Mouse (Mus musculus) intestine, embryonic 15.5 days (tissue): ENCODE measurements around the gene Gm17657. TPM values are rescaled to one million over a fixed set of nuclear protein-coding genes. Genes with fewer than 3 reads are reported as not detected.
A peak's percentile ranks its signal among the peaks of the same experiment; 100 is the strongest.
"Not testable (repeated sequence)": the region's sequence is repeated elsewhere in the genome, so short reads cannot be mapped to it uniquely, and the experiment has no call there.

ENCODE experiments used
- ATAC-seq: fragments of 200-750 bp; cut with Nextera tagmentation; 2 replicates; pipeline ENCODE4 v1.8.0; 2017; ENCODE audit warnings: moderate TSS enrichment, moderate library complexity
- H3K27ac ChIP-seq: fragments of 300-500 bp; sonication (generic); 2 replicates; pipeline ENCODE4 v1.5.1; 2015; ENCODE audit warnings: mild to moderate bottlenecking, inconsistent platforms
- H3K27me3 ChIP-seq: fragments of 300-500 bp; sonication (generic); replicated peaks from 2 replicates; pipeline ENCODE4 v1.6.1; 2015; ENCODE audit warnings: inconsistent platforms
- H3K36me3 ChIP-seq: fragments of 300-500 bp; sonication (generic); 2 replicates; pipeline ENCODE4 v1.6.1; 2015; ENCODE audit warnings: inconsistent platforms
- H3K4me1 ChIP-seq: fragments of 300-500 bp; sonication (generic); replicated peaks from 2 replicates; pipeline ENCODE4 v1.6.1; 2015; ENCODE audit warnings: inconsistent platforms
- H3K4me2 ChIP-seq: fragments of 300-500 bp; sonication (generic); replicated peaks from 2 replicates; pipeline ENCODE4 v1.6.1; 2015; ENCODE audit warnings: mild to moderate bottlenecking, inconsistent platforms
- H3K4me3 ChIP-seq: fragments of 300-500 bp; sonication (generic); replicated peaks from 2 replicates; pipeline ENCODE4 v1.5.1; 2015; ENCODE audit warnings: inconsistent platforms
- H3K9ac ChIP-seq: fragments of 300-500 bp; sonication (generic); 2 replicates; pipeline ENCODE4 v1.6.1; 2015; ENCODE audit warnings: inconsistent platforms
- H3K9me3 ChIP-seq: fragments of 300-500 bp; sonication (generic); 2 replicates; pipeline ENCODE4 v1.6.1; 2016; ENCODE audit warnings: inconsistent platforms
- WGBS: fragments of 180-500 bp; shearing (Covaris S2); methylation state at CpG from one replicate; pipeline ENCODE4 v1.1.7; 2015; 5-methylcytosine and 5-hydroxymethylcytosine counted together
- polyA plus RNA-seq: library from polyadenylated mRNA; unstranded; fragments of >200 nt; fragmentation: Nextera tagmentation; extraction: Ambion mirVana; gene quantifications from 2 replicates; pipeline ENCODE4 v1.2.1, GENCODE M21; 2015

Gm17657 gene
- polyA plus RNA-seq, 1 experiment from 2014 or later, result not detected

DNA sequence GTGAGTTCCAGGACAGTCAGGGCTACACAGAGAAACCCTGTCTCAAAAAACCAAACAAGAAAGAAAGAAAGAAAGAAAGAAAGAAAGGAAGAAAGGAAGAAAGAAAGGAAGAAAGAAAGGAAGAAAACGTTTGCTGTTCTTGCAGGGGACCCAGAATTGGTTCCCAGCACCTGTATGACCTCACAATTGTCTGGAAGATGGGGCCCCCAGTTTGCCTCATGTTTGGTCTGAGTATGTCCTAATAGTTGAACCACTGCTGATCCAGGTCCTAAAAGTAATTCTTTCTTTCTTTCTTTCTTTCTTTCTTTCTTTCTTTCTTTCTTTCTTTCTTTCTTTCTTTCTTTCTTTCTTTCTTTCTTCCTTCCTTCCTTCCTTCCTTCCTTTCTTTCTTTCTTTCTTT is 52.0 kb downstream of the Gm17657 start:
- not testable (repeated sequence) for H3K4me3 ChIP-seq, H3K27me3 ChIP-seq, H3K9ac ChIP-seq, H3K9me3 ChIP-seq, H3K36me3 ChIP-seq, ATAC-seq, H3K27ac ChIP-seq, H3K4me2 ChIP-seq
- peaks cover 13% of the 10 kb centered on the region for H3K4me1 ChIP-seq
- 60% methylated on average over 1 of the region's 1 CpGs for WGBS

- Histone ChIP-seq H3K9me3 (no peaks in the 10 kb centered on the region), H3K27me3 (no peaks in the 10 kb centered on the region), H3K4me3 (no peak overlapping the region), H3K4me1 (peaks cover 13% of the 10 kb centered on the region), H3K36me3 (peaks cover 5% of the 10 kb centered on the region; the same call in 1 of the 2 replicates), H3K4me2 (no peak overlapping the region), H3K27ac (no peak overlapping the region), H3K9ac (no peak overlapping the region)
- WGBS, result 92% methylated on average over 3 of the region's 3 CpGs
- ATAC-seq, result no peak
These were observed 52.4 kb downstream of the Gm17657 start for GRCm38 (mm10) chr17:29497071-29497354.

- no peaks in the 10 kb centered on the region for H3K9me3 ChIP-seq
- H3K4me2 ChIP-seq, result no peak overlapping the region
- no peak overlapping the region for H3K27ac ChIP-seq
- H3K36me3 ChIP-seq, result peaks cover 5% of the 10 kb centered on the region; the same call in 1 of the 2 replicates
- WGBS, result 81% methylated on average over 6 of the region's 6 CpGs
- H3K4me1 ChIP-seq, result peaks cover 13% of the 10 kb centered on the region
- no peak for ATAC-seq
- H3K9ac ChIP-seq, result no peak overlapping the region
- no peaks in the 10 kb centered on the region for H3K27me3 ChIP-seq
- H3K4me3 ChIP-seq, result no peak overlapping the region
These were observed 53.0 kb downstream of the Gm17657 start for GRCm38 (mm10) chr17:29496211-29497070.

GRCm38 (mm10) chr17:29494732-29495076 is 54.7 kb downstream of the Gm17657 start:
- H3K9ac ChIP-seq, result no peak overlapping the region
- no peak overlapping the region for H3K4me2 ChIP-seq
- H3K4me1 ChIP-seq, result peaks cover 13% of the 10 kb centered on the region
- H3K27ac ChIP-seq, result no peak overlapping the region
- H3K27me3 ChIP-seq, result no peaks in the 10 kb centered on the region
- H3K4me3 ChIP-seq, result no peak overlapping the region
- H3K9me3 ChIP-seq, result no peaks in the 10 kb centered on the region
- H3K36me3 ChIP-seq, result peaks cover 5% of the 10 kb centered on the region; the same call in 1 of the 2 replicates
- 67% methylated on average over 7 of the region's 8 CpGs for WGBS
- no peak for ATAC-seq

DNA sequence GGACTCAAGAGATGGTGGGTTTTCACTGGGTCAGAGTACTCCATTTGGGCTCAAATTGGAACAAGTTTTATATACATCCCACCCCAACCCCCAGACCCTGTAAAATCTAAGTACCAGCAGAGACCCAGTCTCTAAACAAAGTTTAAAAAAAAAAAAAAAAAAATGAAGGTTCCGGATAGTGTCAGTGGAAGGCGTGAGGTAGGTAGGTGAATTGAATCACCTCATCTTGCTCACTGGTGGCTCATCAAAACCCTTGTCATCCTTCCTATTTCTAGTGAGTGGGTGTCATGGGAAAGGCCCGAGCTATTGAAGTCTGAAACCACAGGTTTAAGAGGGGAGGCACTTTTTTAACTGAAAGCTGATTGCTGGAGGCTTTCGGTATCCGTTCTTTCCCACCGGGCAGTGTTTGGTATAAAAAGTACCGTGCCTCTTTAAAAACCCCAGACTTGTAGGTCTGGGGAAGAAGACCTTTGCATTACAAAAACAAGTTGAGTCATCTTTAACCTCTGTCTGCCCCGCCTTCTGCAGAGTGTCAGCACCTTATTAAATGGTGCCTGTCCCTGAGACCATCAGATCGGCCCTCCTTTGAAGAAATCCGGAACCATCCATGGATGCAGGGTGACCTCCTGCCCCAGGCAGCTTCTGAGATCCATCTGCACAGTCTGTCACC is 55.2 kb downstream of the Gm17657 start:
- no peaks in the 10 kb centered on the region for H3K27me3 ChIP-seq
- no peaks in the 10 kb centered on the region for H3K9me3 ChIP-seq
- H3K4me1 ChIP-seq, result peaks cover 16% of the 10 kb centered on the region
- no peak overlapping the region for H3K9ac ChIP-seq
- H3K36me3 ChIP-seq, result peaks cover 5% of the 10 kb centered on the region; the same call in 1 of the 2 replicates
- 77% methylated on average over 10 of the region's 10 CpGs for WGBS
- ATAC-seq, result no peak
- H3K4me2 ChIP-seq, result no peak overlapping the region
- no peak overlapping the region for H3K4me3 ChIP-seq
- no peak overlapping the region for H3K27ac ChIP-seq

- Histone ChIP-seq H3K27ac (no peak overlapping the region), H3K9ac (no peak overlapping the region; the same call in 1 of the 2 replicates)
- WGBS, result 80% methylated on average over 11 of the region's 11 CpGs
These were observed 55.9 kb downstream of the Gm17657 start for GRCm38 (mm10) chr17:29493461-29493980.

GRCm38 (mm10) chr17:29492269-29493191 is 56.9 kb downstream of the Gm17657 start:
- H3K9ac ChIP-seq, result peak overlapping the region; percentile 93
- peaks cover 5% of the 10 kb centered on the region; the same call in 1 of the 2 replicates for H3K36me3 ChIP-seq
- peak overlapping the region; percentile 84 for H3K4me2 ChIP-seq
- peak overlapping the region; percentile 83 for H3K4me3 ChIP-seq
- peaks cover 20% of the 10 kb centered on the region for H3K4me1 ChIP-seq
- H3K27ac ChIP-seq, result peak overlapping the region; percentile 92
- H3K9me3 ChIP-seq, result no peaks in the 10 kb centered on the region
- no peaks in the 10 kb centered on the region for H3K27me3 ChIP-seq
- 2% methylated on average over 22 of the region's 22 CpGs for WGBS
- ATAC-seq, result 0 out of 2 replicates have a peak, but pooled peaks have one; percentile 10

More at GRCm38 (mm10) chr17:29493461-29493980, 55.9 kb downstream of the Gm17657 start:
- ATAC-seq, result no peak
- H3K27me3 ChIP-seq, result no peaks in the 10 kb centered on the region
- no peaks in the 10 kb centered on the region for H3K9me3 ChIP-seq
- peak overlapping the region; percentile 84 for H3K4me2 ChIP-seq
- 0 out of 2 replicates have a peak overlapping the region, but pooled peaks have one; percentile 83 for H3K4me3 ChIP-seq
- peaks cover 20% of the 10 kb centered on the region for H3K4me1 ChIP-seq
- H3K36me3 ChIP-seq, result peaks cover 5% of the 10 kb centered on the region; the same call in 1 of the 2 replicates

DNA sequence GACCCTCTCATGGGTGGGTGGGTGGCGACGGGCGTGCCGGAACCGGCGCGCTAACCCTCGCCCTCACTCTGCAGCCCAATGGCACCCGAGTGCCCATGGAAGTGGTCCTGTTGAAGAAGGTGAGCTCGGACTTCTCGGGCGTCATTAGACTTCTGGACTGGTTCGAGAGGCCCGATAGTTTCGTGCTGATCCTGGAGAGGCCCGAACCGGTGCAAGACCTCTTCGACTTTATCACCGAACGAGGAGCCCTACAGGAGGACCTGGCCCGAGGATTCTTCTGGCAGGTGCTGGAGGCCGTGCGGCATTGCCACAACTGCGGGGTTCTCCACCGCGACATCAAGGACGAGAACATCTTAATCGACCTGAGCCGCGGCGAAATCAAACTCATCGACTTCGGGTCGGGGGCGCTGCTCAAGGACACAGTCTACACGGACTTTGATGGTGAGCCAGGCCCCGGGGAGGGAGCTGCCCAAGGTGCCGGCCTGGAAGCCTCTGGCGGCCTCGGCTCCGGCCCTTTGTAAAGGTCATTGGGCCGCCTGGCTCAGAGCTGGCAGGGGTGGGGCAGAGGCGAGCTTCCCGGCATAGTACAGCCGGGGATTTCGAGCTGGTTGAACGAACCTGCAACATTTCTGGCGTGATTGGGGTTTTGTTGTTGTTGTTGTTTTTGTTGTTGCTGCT is 57.7 kb downstream of the Gm17657 start:
- H3K27ac ChIP-seq, result peak overlapping the region; percentile 92
- peaks cover 5% of the 10 kb centered on the region; the same call in 1 of the 2 replicates for H3K36me3 ChIP-seq
- H3K27me3 ChIP-seq, result no peaks in the 10 kb centered on the region
- peak overlapping the region; percentile 93 for H3K9ac ChIP-seq
- no peaks in the 10 kb centered on the region for H3K9me3 ChIP-seq
- H3K4me2 ChIP-seq, result peak overlapping the region; percentile 84
- ATAC-seq, result no peak
- under 1% methylated on average over 48 of the region's 48 CpGs for WGBS
- H3K4me3 ChIP-seq, result peak overlapping the region; percentile 83
- H3K4me1 ChIP-seq, result peaks cover 20% of the 10 kb centered on the region

DNA sequence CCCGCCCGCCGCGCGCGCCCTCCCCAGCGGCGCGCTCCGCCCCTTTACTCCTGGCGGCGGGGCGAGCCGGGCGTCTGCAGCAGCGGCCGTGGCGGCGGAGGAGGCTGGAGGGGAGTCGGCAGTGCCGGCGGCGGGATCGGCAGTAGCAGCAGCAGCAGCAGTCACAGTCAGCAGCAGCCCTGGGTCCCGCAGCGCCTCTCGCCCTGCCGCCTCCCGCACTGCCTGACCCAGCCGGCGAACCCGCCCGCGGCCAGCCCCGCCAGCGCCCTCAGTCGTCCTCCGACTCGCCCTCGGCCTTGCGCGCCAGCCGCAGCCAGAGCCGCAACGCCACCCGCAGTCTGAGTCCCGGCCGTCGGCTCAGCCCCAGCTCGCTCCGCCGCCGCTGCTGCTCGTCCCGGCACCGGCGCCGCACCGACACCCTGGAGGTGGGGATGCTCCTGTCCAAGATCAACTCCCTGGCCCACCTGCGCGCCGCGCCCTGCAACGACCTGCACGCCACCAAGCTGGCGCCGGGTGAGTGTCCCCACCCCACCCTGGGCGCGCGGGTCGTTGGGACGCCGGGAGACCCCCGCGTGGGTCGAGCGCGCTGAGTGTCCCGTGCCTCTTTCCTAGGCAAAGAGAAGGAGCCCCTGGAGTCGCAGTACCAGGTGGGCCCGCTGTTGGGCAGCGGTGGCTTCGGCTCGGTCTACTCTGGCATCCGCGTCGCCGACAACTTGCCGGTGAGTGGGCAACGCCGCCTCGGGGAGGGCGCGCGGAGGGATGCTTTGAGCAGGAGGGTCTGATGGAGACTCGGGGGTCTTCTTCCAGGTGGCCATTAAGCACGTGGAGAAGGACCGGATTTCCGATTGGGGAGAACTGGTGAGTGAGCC is 58.5 kb downstream of the Gm17657 start, which contains the start of gene Pim1:
Gene Pim1 (plus strand): TSS at position 41 of the 869 bp plus-strand sequence.
- ATAC-seq, result no peak
- no peaks in the 10 kb centered on the region for H3K27me3 ChIP-seq
- peak within 1 kb of the TSS; percentile 93 for H3K9ac ChIP-seq
- WGBS, result under 1% methylated on average over 85 of the region's 99 CpGs
- peaks cover 20% of the 10 kb centered on the region for H3K4me1 ChIP-seq
- H3K9me3 ChIP-seq, result no peaks in the 10 kb centered on the region
- peak within 1 kb of the TSS; percentile 83 for H3K4me3 ChIP-seq
- H3K4me2 ChIP-seq, result peak within 1 kb of the TSS; percentile 90
- peak within 1 kb of the TSS; percentile 92 for H3K27ac ChIP-seq
- peaks cover 5% of the 10 kb centered on the region; the same call in 1 of the 2 replicates for H3K36me3 ChIP-seq

DNA sequence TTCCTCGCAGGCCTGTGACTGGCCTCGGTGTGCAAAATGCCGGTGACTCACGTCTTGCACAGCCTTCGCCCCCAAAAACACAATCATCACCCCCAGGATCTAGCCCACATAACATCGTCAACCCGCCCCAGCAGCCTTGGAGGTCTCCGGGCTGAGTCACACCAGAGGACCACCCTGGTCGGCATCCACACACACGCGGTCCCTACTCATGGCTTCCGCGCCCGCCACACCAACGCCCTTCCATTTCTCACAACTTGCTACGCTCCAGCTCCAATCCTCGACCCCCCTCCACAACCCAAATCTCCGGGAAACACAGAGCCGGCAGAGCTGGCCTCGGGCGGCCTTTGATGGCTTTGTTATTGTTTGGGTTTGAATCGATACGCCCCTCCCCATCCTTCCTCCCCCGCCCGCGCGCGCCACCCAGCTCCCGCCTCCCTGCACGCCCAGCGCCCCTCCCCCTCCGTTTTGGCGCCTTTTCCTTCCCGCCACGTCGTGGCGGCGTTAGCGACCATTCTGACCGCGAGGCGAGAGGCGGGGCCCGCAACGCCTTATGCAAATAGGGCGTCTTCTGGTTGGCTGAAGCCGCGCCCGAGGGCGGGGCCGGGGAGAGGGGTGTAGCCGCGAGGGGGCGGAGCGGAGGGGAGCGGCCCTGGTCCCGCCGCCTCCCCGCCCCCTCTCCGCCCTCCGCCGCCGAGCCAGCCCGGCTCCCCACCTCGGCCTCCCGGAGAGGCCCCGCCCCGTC is 59.3 kb downstream of the Gm17657 start:
- Histone ChIP-seq H3K36me3 (peaks cover 5% of the 10 kb centered on the region; the same call in 1 of the 2 replicates), H3K27ac (peak overlapping the region; percentile 90), H3K4me2 (peak overlapping the region; percentile 90), H3K4me1 (peaks cover 20% of the 10 kb centered on the region), H3K9me3 (no peaks in the 10 kb centered on the region), H3K9ac (peak overlapping the region; percentile 68), H3K27me3 (no peaks in the 10 kb centered on the region), H3K4me3 (peak overlapping the region; percentile 83)
- ATAC-seq, result peak; percentile 94
- WGBS, result under 1% methylated on average over 51 of the region's 68 CpGs
